Mouse (Mus musculus): ENCODE results near the gene Itgam.
"Not testable (repeated sequence)": the region's sequence is repeated elsewhere in the genome, so short reads cannot be mapped to it uniquely, and the experiment has no call there.

Itgam gene

GRCm38 (mm10) chr7:128128741-128129720 lies 66.6 kb downstream of the Itgam start, which contains the start of gene Itgax:
Gene Itgax, plus strand, starts transcription at chr7:128129547.
- DNase-seq (ENCODE audit: low read depth, low spot score) = no peak

DNA sequence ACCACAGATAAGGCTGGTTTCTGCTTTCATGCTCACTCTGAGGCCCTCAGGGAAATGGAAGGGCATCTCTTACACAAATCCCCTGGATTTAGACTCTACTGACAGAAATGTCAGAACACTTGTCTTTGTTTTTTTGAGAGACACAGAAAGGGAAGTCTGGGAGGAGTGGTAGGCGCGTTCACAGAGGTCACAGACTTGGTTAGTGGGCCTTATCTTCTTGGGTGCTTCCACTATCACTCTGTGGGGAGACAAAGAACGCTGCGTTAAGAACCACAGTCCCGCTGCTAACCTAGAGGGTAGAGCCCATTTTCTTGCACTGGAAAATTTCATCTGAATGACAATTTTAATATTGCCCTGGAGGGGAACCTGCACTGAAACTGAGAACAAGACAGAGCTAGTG lies 69.7 kb downstream of the Itgam start:
- DNase-seq (ENCODE audit: low read depth, low spot score) = no peak

DNA sequence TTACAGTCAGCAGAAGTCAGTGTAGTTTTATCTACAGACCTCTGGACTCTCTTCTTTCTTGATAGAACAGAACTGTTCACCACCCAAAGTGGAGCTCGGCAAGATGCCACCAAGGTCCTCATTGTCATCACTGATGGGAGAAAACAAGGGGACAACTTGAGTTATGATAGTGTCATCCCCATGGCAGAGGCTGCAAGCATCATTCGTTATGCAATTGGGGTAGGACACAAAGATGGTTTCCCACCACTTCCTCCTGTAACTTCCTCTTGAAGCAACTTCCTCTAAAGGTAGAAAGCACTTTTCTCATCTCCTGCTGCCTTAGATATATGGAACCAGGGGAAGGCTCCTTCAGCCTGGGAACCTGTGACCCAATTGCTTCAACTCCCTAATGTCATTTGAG lies 71.2 kb downstream of the Itgam start:
- DNase-seq (ENCODE audit: low read depth, low spot score) = no peak

- no peak for DNase-seq (ENCODE audit: low read depth, low spot score)
Observed at GRCm38 (mm10) chr7:128136927-128137326, 74.5 kb downstream of the Itgam start.

- DNase-seq (ENCODE audit: low read depth, low spot score) = no peak
Observed at GRCm38 (mm10) chr7:128139611-128140010, 77.2 kb downstream of the Itgam start.

GRCm38 (mm10) chr7:128150970-128151369 lies 88.5 kb downstream of the Itgam start:
- DNase-seq (ENCODE audit: low read depth, low spot score) = no peak

GRCm38 (mm10) chr7:128154076-128154475 lies 91.6 kb downstream of the Itgam start, which contains the start of gene Itgad:
Gene Itgad, plus strand, starts transcription at chr7:128154376.
- DNase-seq (ENCODE audit: low read depth, low spot score) = no peak

DNA sequence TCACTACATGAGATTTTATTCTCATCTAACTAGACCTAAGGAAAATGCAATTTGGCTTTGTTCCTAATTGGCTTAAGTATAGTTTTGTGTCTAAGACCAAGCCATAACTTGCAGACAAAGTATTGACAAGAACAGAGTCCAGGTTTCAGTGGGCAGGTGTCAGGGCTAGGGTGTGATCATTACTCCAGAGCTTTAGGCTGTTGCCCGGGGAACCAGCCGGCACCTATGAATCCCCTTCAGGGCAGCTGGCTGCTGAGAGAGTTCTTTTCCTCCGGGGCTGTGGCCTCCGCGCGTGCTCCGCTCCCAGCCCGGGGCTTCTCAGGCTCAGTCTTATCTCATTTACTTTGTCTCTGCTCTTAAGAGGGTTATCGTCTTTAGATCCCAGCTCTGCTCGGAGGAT lies 92.5 kb downstream of the Itgam start:
- no peak for DNase-seq (ENCODE audit: low read depth, low spot score)

DNA sequence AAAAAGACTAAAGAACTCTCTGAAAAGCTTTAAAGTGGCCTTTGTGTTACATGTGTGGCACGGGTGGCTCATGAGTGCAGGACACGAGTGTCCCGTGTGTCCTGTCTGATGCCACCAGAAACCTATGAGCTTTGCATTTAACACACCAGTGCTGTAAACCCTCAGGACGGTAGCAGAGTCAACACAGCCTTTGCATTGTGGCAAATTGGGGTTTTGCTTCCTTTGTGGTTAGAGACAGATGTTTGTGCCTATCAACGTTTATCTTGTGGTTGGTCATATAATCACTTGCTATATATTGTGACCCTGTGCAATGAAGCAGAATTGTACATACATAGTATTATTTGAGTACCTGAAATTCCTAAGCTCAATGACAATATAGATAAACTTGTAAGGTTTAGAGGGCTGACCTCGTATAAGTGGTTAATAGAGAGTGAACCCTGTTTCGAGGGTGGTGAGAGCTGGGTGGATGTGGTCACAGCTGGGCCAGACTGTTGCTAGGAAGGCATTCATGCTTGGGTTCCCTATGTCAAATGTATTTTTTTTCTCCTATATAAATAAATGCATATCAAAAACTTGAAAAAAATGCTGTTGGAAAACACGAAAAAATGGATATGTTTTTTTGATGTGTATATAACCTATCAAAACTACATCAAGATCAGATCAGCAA lies 96.4 kb downstream of the Itgam start:
- not testable (repeated sequence) for DNase-seq (ENCODE audit: low read depth, low spot score)

DNA sequence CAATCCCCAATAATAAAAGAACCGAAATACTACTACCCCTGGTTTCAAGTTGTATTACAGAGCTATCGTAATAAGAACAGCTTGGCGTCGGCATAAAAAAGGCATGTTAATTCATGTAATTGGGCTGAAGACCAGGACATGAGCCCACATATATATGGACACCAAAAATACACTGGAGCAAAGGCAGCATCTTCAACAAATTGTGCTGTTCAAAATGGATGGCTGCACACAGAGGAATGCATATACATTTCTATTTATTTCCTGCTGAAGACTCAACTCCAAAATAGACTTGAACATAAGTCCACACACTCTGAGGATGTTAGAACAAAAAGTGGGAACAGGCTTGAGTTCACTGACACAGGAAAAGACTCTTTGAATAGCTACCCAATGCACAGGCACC lies 101.6 kb downstream of the Itgam start:
- DNase-seq (ENCODE audit: low read depth, low spot score) = no peak

- no peak for DNase-seq (ENCODE audit: low read depth, low spot score)
Observed at GRCm38 (mm10) chr7:128166391-128166790, 104.0 kb downstream of the Itgam start.
